Mouse (Mus musculus) hindbrain, postnatal 0 days (tissue): ENCODE measurements around the gene Myadml2. TPM values are rescaled to one million over a fixed set of nuclear protein-coding genes. Genes with fewer than 3 reads are reported as not detected.
"Not testable (repeated sequence)": the region's sequence is repeated elsewhere in the genome, so short reads cannot be mapped to it uniquely, and the experiment has no call there.

Source experiments
- ATAC-seq: fragments of 200-750 bp; cut with Nextera tagmentation; 2 replicates; pipeline ENCODE4 v1.8.0; 2017; ENCODE audit warnings: mild to moderate bottlenecking, moderate TSS enrichment, moderate library complexity
- DNase-seq: peaks from one replicate; pipeline ENCODE4 v3.0.0-alpha.2; 2015; ENCODE audit warnings: low spot score
- H3K27ac ChIP-seq: fragments of 300-500 bp; sonication (generic); 2 replicates; pipeline ENCODE4 v1.5.1; 2014; ENCODE audit warnings: mild to moderate bottlenecking
- H3K27me3 ChIP-seq: fragments of 300-500 bp; sonication (generic); 2 replicates; pipeline ENCODE4 v1.6.1; 2014; ENCODE audit warnings: low read length, mixed read lengths; ENCODE audit not compliant: insufficient read depth
- H3K36me3 ChIP-seq: fragments of 300-500 bp; sonication (generic); 2 replicates; pipeline ENCODE4 v1.6.1; 2014; ENCODE audit warnings: low read length, mixed read lengths; ENCODE audit not compliant: insufficient read depth
- H3K4me1 ChIP-seq: fragments of 300-500 bp; sonication (generic); 2 replicates; pipeline ENCODE4 v1.6.1; 2014; ENCODE audit warnings: antibody characterized with exemption, low read length, mixed read lengths; ENCODE audit not compliant: insufficient read depth
- H3K4me2 ChIP-seq: fragments of 300-500 bp; sonication (generic); 2 replicates; pipeline ENCODE4 v1.6.1; 2014; ENCODE audit warnings: low read depth, mild to moderate bottlenecking, low read length, moderate library complexity, mixed read lengths
- H3K4me3 ChIP-seq: fragments of 300-500 bp; sonication (generic); 2 replicates; pipeline ENCODE4 v1.5.1; 2014; ENCODE audit warnings: low read length
- H3K9ac ChIP-seq: fragments of 300-500 bp; sonication (generic); replicated peaks from 2 replicates; pipeline ENCODE4 v1.6.1; 2014; ENCODE audit warnings: mild to moderate bottlenecking, low read length, moderate library complexity, mixed read lengths
- H3K9me3 ChIP-seq: fragments of 300-500 bp; sonication (generic); 2 replicates; pipeline ENCODE4 v1.6.1; 2016; ENCODE audit warnings: low read length, mixed read lengths
- CTCF ChIP-seq: IDR thresholded peaks from 2 replicates; pipeline ENCODE4 v1.5.1; 2016; ENCODE audit warnings: antibody characterized with exemption, control low read depth, low read depth
- WGBS: fragments of 180-500 bp; shearing (Covaris S2); extraction: QIAGEN DNeasy Blood & Tissue Kit; methylation state at CpG from one replicate; pipeline ENCODE4 v1.1.7; 2014; 5-methylcytosine and 5-hydroxymethylcytosine counted together
- polyA plus RNA-seq: library from polyadenylated mRNA; unstranded; fragments of >200 nt; fragmentation: Nextera tagmentation; extraction: Ambion mirVana; gene quantifications from 2 replicates; pipeline ENCODE4 v1.2.1, GENCODE M21; 2015
- total RNA-seq: library from RNA; depleted of rRNA; stranded (reverse); fragments of >200 nt; gene quantifications from 2 replicates; pipeline ENCODE4 v1.2.3, GENCODE M21; 2014

Gene Myadml2
- total and polyA plus RNA-seq, 2 experiments from 2014 or later, result 1.3 to 1.5 TPM

GRCm38 (mm10) chr11:120676951-120677350, 29.0 kb upstream of the Myadml2 start:
- WGBS, result 95% methylated on average over 4 of the region's 4 CpGs
- no peak overlapping the region for H3K4me2 ChIP-seq
- H3K27ac ChIP-seq, result no peak overlapping the region
- ATAC-seq (no peak), DNase-seq (no peak)
- H3K4me3 ChIP-seq, result no peak overlapping the region
- H3K36me3 ChIP-seq, result peaks cover 12% of the 10 kb centered on the region
- TF ChIP-seq CTCF, result no peak
- H3K27me3 ChIP-seq, result no peaks in the 10 kb centered on the region
- H3K9me3 ChIP-seq, result no peaks in the 10 kb centered on the region
- H3K4me1 ChIP-seq, result peaks cover 9% of the 10 kb centered on the region
- no peak overlapping the region for H3K9ac ChIP-seq

GRCm38 (mm10) chr11:120675875-120676274, 27.9 kb upstream of the Myadml2 start:
- not testable (repeated sequence) for DNase-seq, H3K4me1 ChIP-seq, H3K27ac ChIP-seq, H3K4me3 ChIP-seq, H3K9me3 ChIP-seq, H3K27me3 ChIP-seq, H3K4me2 ChIP-seq, H3K9ac ChIP-seq, ATAC-seq
- peaks cover 12% of the 10 kb centered on the region for H3K36me3 ChIP-seq
- 96% methylated on average over 4 of the region's 5 CpGs for WGBS

DNA sequence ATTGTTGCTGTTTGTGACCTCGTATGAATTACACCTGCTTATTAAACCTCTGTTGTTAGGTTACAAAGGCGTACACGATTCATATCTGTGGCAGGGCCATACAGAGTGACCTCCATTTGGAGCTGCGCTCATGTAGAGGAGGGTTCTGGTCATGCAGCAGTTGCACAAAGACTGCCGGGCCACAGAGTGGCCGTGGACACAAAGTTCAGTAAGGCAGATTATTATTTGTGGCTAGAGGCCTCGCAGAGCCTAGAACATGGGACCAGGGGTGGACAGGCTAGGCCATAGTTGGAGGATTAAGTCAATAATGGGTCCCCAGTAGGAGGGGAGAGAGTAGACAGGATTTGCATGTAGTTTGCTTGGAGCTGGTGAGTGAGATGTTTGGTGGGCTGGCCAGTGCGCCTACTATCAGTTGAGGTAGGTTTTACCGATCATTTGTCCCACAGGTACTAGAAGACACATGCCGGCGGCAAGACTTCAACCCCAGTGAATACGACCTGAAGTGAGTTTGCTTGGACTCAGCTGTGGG, 25.7 kb upstream of the Myadml2 start:
- Histone ChIP-seq H3K4me1 (peaks cover 9% of the 10 kb centered on the region), H3K27ac (peak overlapping the region; percentile 88), H3K27me3 (no peaks in the 10 kb centered on the region), H3K4me2 (peak overlapping the region; percentile 80), H3K9ac (peak overlapping the region; percentile 62), H3K4me3 (peak overlapping the region; percentile 64), H3K9me3 (no peaks in the 10 kb centered on the region), H3K36me3 (peaks cover 10% of the 10 kb centered on the region)
- DNase-seq, result no peak
- peak; percentile 6 for ATAC-seq
- no peak for TF ChIP-seq CTCF
- WGBS, result 40% methylated on average over 12 of the region's 12 CpGs

GRCm38 (mm10) chr11:120672687-120673593, 25.0 kb upstream of the Myadml2 start, which contains the start of gene Aspscr1:
Gene Aspscr1 (plus strand): TSS chr11:120672973.
- TF ChIP-seq CTCF, result peak; percentile 22
- H3K27me3 ChIP-seq, result no peaks in the 10 kb centered on the region
- peak within 1 kb of the TSS; percentile 64 for H3K4me3 ChIP-seq
- H3K9me3 ChIP-seq, result no peaks in the 10 kb centered on the region
- H3K4me1 ChIP-seq, result peaks cover 9% of the 10 kb centered on the region
- ATAC-seq (peak; percentile 98), DNase-seq (peak; percentile 97)
- H3K27ac ChIP-seq, result peak within 1 kb of the TSS; percentile 88
- H3K4me2 ChIP-seq, result peak within 1 kb of the TSS; percentile 80
- peak within 1 kb of the TSS; percentile 62 for H3K9ac ChIP-seq
- 2% methylated on average over 76 of the region's 83 CpGs for WGBS
- H3K36me3 ChIP-seq, result peaks cover 8% of the 10 kb centered on the region; the same call in 1 of the 2 replicates

DNA sequence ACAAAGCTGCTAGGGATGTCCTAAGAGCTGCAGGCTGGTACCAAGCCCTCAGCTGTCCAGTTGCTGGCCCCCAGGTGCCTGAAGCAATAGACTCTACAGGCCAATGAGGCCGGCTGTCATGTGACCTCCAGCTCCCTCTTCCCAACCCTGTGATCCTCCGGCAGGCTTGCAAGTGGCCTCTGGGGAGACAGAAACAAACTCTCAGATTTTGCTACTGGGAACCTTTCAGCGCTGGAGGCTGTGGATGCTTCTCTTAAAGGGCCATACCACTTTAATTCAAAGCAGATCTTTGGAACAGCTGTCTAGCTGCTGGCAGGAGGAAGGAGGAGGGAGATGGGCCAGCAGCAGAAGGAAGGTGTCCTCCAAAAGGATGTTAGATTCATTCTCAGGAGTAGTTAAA, 18.7 kb upstream of the Myadml2 start:
- Histone ChIP-seq H3K4me3 (no peak overlapping the region), H3K9me3 (no peaks in the 10 kb centered on the region), H3K36me3 (no peaks in the 10 kb centered on the region), H3K27me3 (peaks cover 18% of the 10 kb centered on the region; the same call in 1 of the 2 replicates), H3K9ac (no peak overlapping the region), H3K4me1 (no peaks in the 10 kb centered on the region), H3K4me2 (no peak overlapping the region), H3K27ac (no peak overlapping the region)
- TF ChIP-seq CTCF, result no peak
- DNase-seq (no peak), ATAC-seq (no peak)
- WGBS, result 10% methylated on average over 3 of the region's 3 CpGs

GRCm38 (mm10) chr11:120665406-120665805, 17.4 kb upstream of the Myadml2 start:
- 68% methylated on average over 3 of the region's 3 CpGs for WGBS
- no peak for ATAC-seq

More at GRCm38 (mm10) chr11:120665406-120665805, 17.4 kb upstream of the Myadml2 start:
- no peak for TF ChIP-seq CTCF
- H3K27ac ChIP-seq, result no peak overlapping the region
- H3K9ac ChIP-seq, result no peak overlapping the region
- H3K4me2 ChIP-seq, result no peak overlapping the region
- H3K27me3 ChIP-seq, result peaks cover 30% of the 10 kb centered on the region
- H3K9me3 ChIP-seq, result no peaks in the 10 kb centered on the region
- no peaks in the 10 kb centered on the region for H3K36me3 ChIP-seq
- H3K4me3 ChIP-seq, result no peak overlapping the region
- H3K4me1 ChIP-seq, result no peaks in the 10 kb centered on the region
- DNase-seq, result no peak
